Mouse (Mus musculus): ENCODE results near the gene Ifit2. TPM values are rescaled to one million over a fixed set of nuclear protein-coding genes. Genes with fewer than 3 reads are reported as not detected.
A peak's percentile ranks its signal among the peaks of the same experiment; 100 is the strongest.
"Not testable (repeated sequence)": the region's sequence is repeated elsewhere in the genome, so short reads cannot be mapped to it uniquely, and the experiment has no call there.

Ifit2 gene
- polyA plus RNA-seq, 1 experiment from 2014 or later, result 10.7 TPM

- not testable (repeated sequence) for H3K4me2 ChIP-seq (ENCODE audit: low read depth, low read length); H3K4me3 ChIP-seq (ENCODE audit: low read length); H3K27me3 ChIP-seq (ENCODE audit: control insufficient read depth, insufficient read depth, low read length); ATAC-seq (replicated peaks; ENCODE audit: extremely low read depth, insufficient read depth, low FRiP score); H3K36me3 ChIP-seq (ENCODE audit: control insufficient read depth, insufficient read depth); H3K4me1 ChIP-seq (ENCODE audit: control insufficient read depth, insufficient read depth, low read length); H3K27ac ChIP-seq (ENCODE audit: low read length); H3K9ac ChIP-seq (ENCODE audit: low read length); H3K9me3 ChIP-seq (replicated peaks; ENCODE audit: control insufficient read depth, low read length)
- WGBS, result 75% methylated on average over 2 of the region's 2 CpGs
Observed at GRCm38 (mm10) chr19:34582696-34583095, 32.2 kb downstream of the Ifit2 start.

GRCm38 (mm10) chr19:34583126-34583766 lies 32.8 kb downstream of the Ifit2 start, which contains the start of gene Ifit3:
Gene Ifit3 (plus strand): TSS chr19:34583531.
- not testable (repeated sequence) for H3K4me2 ChIP-seq (ENCODE audit: low read depth, low read length); H3K9ac ChIP-seq (ENCODE audit: low read length); H3K4me1 ChIP-seq (ENCODE audit: control insufficient read depth, insufficient read depth, low read length); H3K4me3 ChIP-seq (ENCODE audit: low read length); H3K27me3 ChIP-seq (ENCODE audit: control insufficient read depth, insufficient read depth, low read length); H3K9me3 ChIP-seq (replicated peaks; ENCODE audit: control insufficient read depth, low read length); H3K27ac ChIP-seq (ENCODE audit: low read length); H3K36me3 ChIP-seq (ENCODE audit: control insufficient read depth, insufficient read depth); ATAC-seq (replicated peaks; ENCODE audit: extremely low read depth, insufficient read depth, low FRiP score)
- 38% methylated on average over 2 of the region's 2 CpGs for WGBS

DNA sequence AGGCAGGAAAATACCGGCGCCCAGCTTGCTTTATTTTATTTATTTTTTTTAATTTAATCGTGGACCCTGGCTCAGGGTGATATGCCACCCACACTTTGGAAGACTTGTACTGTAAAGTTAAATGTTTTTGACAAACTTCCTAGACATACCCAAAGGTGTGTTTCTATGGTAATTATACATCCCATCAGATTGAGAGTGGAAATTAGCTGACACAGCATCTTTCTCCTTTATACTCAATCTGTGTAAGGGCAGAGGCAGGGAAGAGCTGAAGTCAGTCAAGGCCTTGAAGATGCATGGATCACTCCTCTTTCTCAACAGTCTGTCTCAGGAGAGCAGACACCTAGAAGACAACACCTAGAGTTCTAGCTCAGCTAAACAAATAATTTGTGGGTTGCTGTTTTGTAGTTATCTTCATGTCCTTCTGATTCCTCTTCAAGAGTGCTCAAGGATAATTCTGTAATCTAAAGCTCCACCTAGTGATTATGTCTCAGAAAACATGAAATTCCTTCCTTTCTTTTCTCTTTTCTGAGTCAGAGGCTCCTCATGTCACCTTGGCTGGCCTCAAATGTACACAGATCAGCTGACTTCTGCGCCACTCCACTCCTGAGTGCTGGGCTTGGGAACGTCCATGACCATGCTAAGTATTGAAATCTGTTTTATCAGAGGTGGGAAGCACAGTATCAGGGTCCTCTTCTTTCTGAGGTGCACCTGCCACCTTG lies 35.4 kb downstream of the Ifit2 start:
- not testable (repeated sequence) for H3K27ac ChIP-seq (ENCODE audit: low read length); H3K4me3 ChIP-seq (ENCODE audit: low read length); ATAC-seq (replicated peaks; ENCODE audit: extremely low read depth, insufficient read depth, low FRiP score); H3K9ac ChIP-seq (ENCODE audit: low read length); H3K27me3 ChIP-seq (ENCODE audit: control insufficient read depth, insufficient read depth, low read length); H3K4me1 ChIP-seq (ENCODE audit: control insufficient read depth, insufficient read depth, low read length); H3K4me2 ChIP-seq (ENCODE audit: low read depth, low read length); H3K9me3 ChIP-seq (replicated peaks; ENCODE audit: control insufficient read depth, low read length); H3K36me3 ChIP-seq (ENCODE audit: control insufficient read depth, insufficient read depth)
- WGBS, result 72% methylated on average over 5 of the region's 5 CpGs

DNA sequence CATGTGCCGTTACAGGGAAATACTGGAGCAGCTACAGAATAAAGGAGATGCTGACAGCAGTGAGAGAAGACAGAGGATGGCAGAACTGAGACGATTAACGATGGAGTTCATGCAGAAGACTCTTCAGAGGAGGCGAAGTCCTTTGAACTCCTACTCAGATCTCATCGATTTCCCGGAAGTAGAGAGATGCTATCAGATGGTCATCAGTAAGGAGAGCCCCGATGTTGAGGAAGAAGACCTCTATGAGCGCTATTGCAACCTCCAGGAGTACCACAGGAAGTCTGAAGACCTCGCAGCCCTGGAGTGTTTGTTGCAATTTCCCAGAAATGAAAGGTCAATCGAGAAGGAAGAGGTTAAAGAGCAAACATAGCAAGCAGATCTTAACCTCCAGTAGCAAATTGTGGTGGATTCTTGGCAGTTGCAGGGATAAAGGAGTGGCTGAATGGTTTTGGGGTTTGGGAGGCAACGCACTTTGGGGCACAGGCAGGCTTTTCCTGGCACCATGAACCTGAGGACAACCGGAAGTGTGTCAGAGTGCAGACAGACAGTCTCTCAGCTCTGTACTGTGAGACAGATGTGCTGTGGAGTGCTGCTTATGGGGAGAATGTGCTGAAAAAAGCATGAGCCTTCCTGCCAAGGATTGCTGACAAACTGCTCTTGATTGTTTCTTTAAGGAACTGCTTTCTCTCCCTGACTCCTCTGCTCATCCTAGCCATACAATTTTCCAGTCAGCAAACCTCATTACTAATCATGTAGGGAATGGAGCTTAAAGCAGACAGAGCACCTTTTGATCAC lies 37.6 kb downstream of the Ifit2 start:
- H3K4me2 ChIP-seq (ENCODE audit: low read depth, low read length); H3K4me3 ChIP-seq (ENCODE audit: low read length); H3K27me3 ChIP-seq (ENCODE audit: control insufficient read depth, insufficient read depth, low read length); ATAC-seq (replicated peaks; ENCODE audit: extremely low read depth, insufficient read depth, low FRiP score); H3K9me3 ChIP-seq (replicated peaks; ENCODE audit: control insufficient read depth, low read length); H3K27ac ChIP-seq (ENCODE audit: low read length); H3K36me3 ChIP-seq (ENCODE audit: control insufficient read depth, insufficient read depth); H3K4me1 ChIP-seq (ENCODE audit: control insufficient read depth, insufficient read depth, low read length): not testable (repeated sequence)
- H3K9ac ChIP-seq (ENCODE audit: low read length), result 0 out of 2 replicates have a peak overlapping the region, but pooled peaks have one; percentile 5
- WGBS, result 62% methylated on average over 6 of the region's 12 CpGs

- H3K27ac ChIP-seq (ENCODE audit: low read length), result no peak overlapping the region
Observed at GRCm38 (mm10) chr19:34588959-34589358, 38.5 kb downstream of the Ifit2 start.

GRCm38 (mm10) chr19:34593456-34593855 lies 43.0 kb downstream of the Ifit2 start:
- no peak overlapping the region for H3K9ac ChIP-seq (ENCODE audit: low read length)
- WGBS, result 83% methylated on average over 2 of the region's 2 CpGs
- no peaks in the 10 kb centered on the region for H3K36me3 ChIP-seq (ENCODE audit: control insufficient read depth, insufficient read depth)
- no peaks in the 10 kb centered on the region for H3K9me3 ChIP-seq (replicated peaks; ENCODE audit: control insufficient read depth, low read length)
- H3K4me1 ChIP-seq (ENCODE audit: control insufficient read depth, insufficient read depth, low read length), result peaks cover 11% of the 10 kb centered on the region
- H3K4me2 ChIP-seq (ENCODE audit: low read depth, low read length), result no peak overlapping the region
- no peak overlapping the region for H3K4me3 ChIP-seq (ENCODE audit: low read length)
- no peak overlapping the region for H3K27ac ChIP-seq (ENCODE audit: low read length)
- H3K27me3 ChIP-seq (ENCODE audit: control insufficient read depth, insufficient read depth, low read length), result no peaks in the 10 kb centered on the region
- ATAC-seq (replicated peaks; ENCODE audit: extremely low read depth, insufficient read depth, low FRiP score), result no peak

More at GRCm38 (mm10) chr19:34588959-34589358, 38.5 kb downstream of the Ifit2 start:
- Histone ChIP-seq H3K9ac (ENCODE audit: low read length) (no peak overlapping the region), H3K4me1 (ENCODE audit: control insufficient read depth, insufficient read depth, low read length) (no peaks in the 10 kb centered on the region), H3K4me2 (ENCODE audit: low read depth, low read length) (no peak overlapping the region), H3K27me3 (ENCODE audit: control insufficient read depth, insufficient read depth, low read length) (no peaks in the 10 kb centered on the region), H3K36me3 (ENCODE audit: control insufficient read depth, insufficient read depth) (no peaks in the 10 kb centered on the region), H3K9me3 (replicated peaks; ENCODE audit: control insufficient read depth, low read length) (no peaks in the 10 kb centered on the region), H3K4me3 (ENCODE audit: low read length) (no peak overlapping the region)
- no peak for ATAC-seq (replicated peaks; ENCODE audit: extremely low read depth, insufficient read depth, low FRiP score)

DNA sequence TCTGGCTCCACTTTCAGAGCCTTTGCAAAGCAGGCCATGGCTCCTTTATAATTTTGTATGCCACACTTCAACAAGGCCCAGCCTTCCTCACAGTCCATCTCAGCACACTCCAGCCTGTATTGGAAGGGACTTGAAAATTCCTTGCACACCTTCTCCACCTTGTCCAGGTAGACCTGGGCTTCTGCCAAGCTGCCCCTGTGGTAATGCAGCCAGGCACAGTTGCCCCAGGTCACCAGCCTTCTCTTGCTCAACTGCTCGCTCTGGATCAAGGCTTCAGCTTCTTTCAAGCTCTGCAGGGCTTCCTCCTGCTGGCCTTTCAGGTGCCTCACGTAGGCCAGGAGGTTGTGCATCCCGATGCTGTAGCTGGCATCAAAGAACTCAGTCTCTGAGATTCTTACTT lies 44.0 kb downstream of the Ifit2 start:
- 79% methylated on average over 3 of the region's 3 CpGs for WGBS

GRCm38 (mm10) chr19:34596811-34597210 lies 46.3 kb downstream of the Ifit2 start:
- H3K4me3 ChIP-seq (ENCODE audit: low read length), result no peak overlapping the region
- no peak overlapping the region for H3K27ac ChIP-seq (ENCODE audit: low read length)
- H3K4me2 ChIP-seq (ENCODE audit: low read depth, low read length), result no peak overlapping the region
- H3K4me1 ChIP-seq (ENCODE audit: control insufficient read depth, insufficient read depth, low read length), result peaks cover 14% of the 10 kb centered on the region
- H3K27me3 ChIP-seq (ENCODE audit: control insufficient read depth, insufficient read depth, low read length), result no peaks in the 10 kb centered on the region
- no peak for ATAC-seq (replicated peaks; ENCODE audit: extremely low read depth, insufficient read depth, low FRiP score)
- H3K9me3 ChIP-seq (replicated peaks; ENCODE audit: control insufficient read depth, low read length), result no peaks in the 10 kb centered on the region
- H3K36me3 ChIP-seq (ENCODE audit: control insufficient read depth, insufficient read depth), result no peaks in the 10 kb centered on the region
- no peak overlapping the region for H3K9ac ChIP-seq (ENCODE audit: low read length)

More for the DNA sequence above, 44.0 kb downstream of the Ifit2 start:
- H3K4me2 ChIP-seq (ENCODE audit: low read depth, low read length); H3K9me3 ChIP-seq (replicated peaks; ENCODE audit: control insufficient read depth, low read length); H3K9ac ChIP-seq (ENCODE audit: low read length); H3K36me3 ChIP-seq (ENCODE audit: control insufficient read depth, insufficient read depth); H3K4me3 ChIP-seq (ENCODE audit: low read length); H3K27me3 ChIP-seq (ENCODE audit: control insufficient read depth, insufficient read depth, low read length); ATAC-seq (replicated peaks; ENCODE audit: extremely low read depth, insufficient read depth, low FRiP score); H3K27ac ChIP-seq (ENCODE audit: low read length): not testable (repeated sequence)
- H3K4me1 ChIP-seq (ENCODE audit: control insufficient read depth, insufficient read depth, low read length), result peaks cover 14% of the 10 kb centered on the region

DNA sequence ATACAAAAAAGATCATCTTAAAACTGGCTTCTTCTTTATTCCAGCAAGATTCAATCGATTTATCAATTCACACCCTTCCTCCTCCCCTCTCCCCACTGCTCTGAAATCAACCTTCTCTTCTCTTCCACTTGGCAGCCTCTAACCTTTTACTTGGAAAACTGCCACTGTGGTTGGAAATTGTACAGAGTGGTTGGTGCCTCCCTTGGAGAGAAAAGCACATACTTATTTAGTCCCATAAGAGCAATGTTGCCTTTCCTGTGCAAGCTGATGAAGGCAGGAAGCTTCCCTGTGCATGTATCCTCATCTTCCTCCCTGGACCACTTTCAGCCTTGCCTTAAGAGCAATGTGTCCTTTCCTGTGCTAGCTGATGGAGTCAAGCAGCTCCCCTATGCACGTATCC lies 47.8 kb downstream of the Ifit2 start:
- H3K4me2 ChIP-seq (ENCODE audit: low read depth, low read length), result no peak overlapping the region
- no peaks in the 10 kb centered on the region for H3K36me3 ChIP-seq (ENCODE audit: control insufficient read depth, insufficient read depth)
- no peak overlapping the region for H3K4me3 ChIP-seq (ENCODE audit: low read length)
- WGBS, result 62% methylated on average over 2 of the region's 2 CpGs
- peaks cover 14% of the 10 kb centered on the region for H3K4me1 ChIP-seq (ENCODE audit: control insufficient read depth, insufficient read depth, low read length)
- no peaks in the 10 kb centered on the region for H3K27me3 ChIP-seq (ENCODE audit: control insufficient read depth, insufficient read depth, low read length)
- ATAC-seq (replicated peaks; ENCODE audit: extremely low read depth, insufficient read depth, low FRiP score), result peak; percentile 72
- H3K27ac ChIP-seq (ENCODE audit: low read length), result no peak overlapping the region
- no peak overlapping the region for H3K9ac ChIP-seq (ENCODE audit: low read length)
- no peaks in the 10 kb centered on the region for H3K9me3 ChIP-seq (replicated peaks; ENCODE audit: control insufficient read depth, low read length)

Measured in heart, embryonic 16.5 days (tissue).